8 mouse cellular contexts compared by ENCODE assay signal in the genomic region with DNA sequence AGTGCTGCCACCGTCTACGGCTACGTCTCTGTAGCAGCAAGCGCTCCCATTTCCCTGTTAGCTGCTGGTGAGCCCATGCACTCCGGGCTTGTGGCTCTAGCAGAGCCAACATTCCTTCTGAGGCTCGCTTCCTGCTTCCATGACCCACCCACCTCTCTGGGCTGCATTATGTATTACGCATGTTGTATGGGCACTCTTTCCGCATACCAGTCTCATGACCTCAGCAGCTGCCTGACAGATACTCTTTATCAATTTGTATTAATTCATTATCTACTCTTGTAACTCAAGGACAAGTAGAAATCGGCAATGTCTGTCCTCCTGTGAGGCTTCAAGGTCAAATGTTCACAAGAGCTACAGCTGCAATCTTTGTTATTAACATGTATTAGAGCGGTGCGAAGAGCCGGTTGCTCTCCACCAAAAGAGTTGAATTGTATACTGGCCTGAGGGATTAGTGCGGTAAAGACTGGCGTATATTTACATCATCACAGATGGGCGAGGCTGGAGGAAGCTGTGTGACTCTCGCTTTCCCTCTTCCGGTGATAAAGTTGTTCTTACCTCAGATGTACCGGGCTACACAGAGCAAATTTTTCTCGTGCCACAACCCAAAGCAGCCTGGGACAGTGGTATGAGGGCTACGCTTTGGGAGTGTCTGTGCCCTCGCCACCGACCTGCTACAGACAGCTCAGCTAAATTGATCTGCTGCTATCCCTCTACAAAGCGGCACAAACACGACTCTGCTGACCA.
DNase-seq lines count a peak whose midpoint lies in the region; ATAC-seq lines count a peak whose summit lies in the region.

No protein-coding gene starts in this region.

- peak; percentile 21 for DNase-seq in hindbrain, embryonic 11.5 days (ENCODE audit: low spot score)
- no peak for DNase-seq in hindbrain, embryonic 10.5 days (ENCODE audit: low spot score)
- peak; percentile 51 for DNase-seq in embryonic facial prominence, embryonic 10.5 days (ENCODE audit: low spot score)
- peak; percentile 93 for DNase-seq in lung, postnatal 36 days
- no peak for DNase-seq in left cerebral cortex, postnatal 25 days (ENCODE audit: low spot score in 2 of 2)

- H3K27me3 ChIP-seq in hindbrain, embryonic 11.5 days (ENCODE audit: control insufficient read depth, insufficient read depth, low read length), result no peaks in the 10 kb centered on the region
- no peaks in the 10 kb centered on the region for H3K27me3 ChIP-seq in hindbrain, embryonic 10.5 days (ENCODE audit: insufficient read depth, poor library complexity, severe bottlenecking)
- no peaks in the 10 kb centered on the region for H3K27me3 ChIP-seq in embryonic facial prominence, embryonic 10.5 days (replicated peaks; ENCODE audit: low read depth, poor library complexity, severe bottlenecking)
- H3K27me3 ChIP-seq in heart, embryonic 12.5 days (replicated peaks), result no peaks in the 10 kb centered on the region
- H3K27me3 ChIP-seq in kidney, embryonic 15.5 days, result no peaks in the 10 kb centered on the region
- H3K27me3 ChIP-seq in stomach, embryonic 15.5 days (replicated peaks), result no peaks in the 10 kb centered on the region

- no peak overlapping the region for H3K4me3 ChIP-seq in hindbrain, embryonic 11.5 days (ENCODE audit: low read depth, low read length)
- no peak overlapping the region for H3K4me3 ChIP-seq in hindbrain, embryonic 10.5 days
- H3K4me3 ChIP-seq in embryonic facial prominence, embryonic 10.5 days, result no peak overlapping the region
- H3K4me3 ChIP-seq in heart, embryonic 12.5 days, result peak overlapping the region; percentile 33
- no peak overlapping the region for H3K4me3 ChIP-seq in kidney, embryonic 15.5 days (replicated peaks)
- H3K4me3 ChIP-seq in stomach, embryonic 15.5 days (replicated peaks), result peak overlapping the region; percentile 22

- no peak overlapping the region for H3K4me2 ChIP-seq in hindbrain, embryonic 11.5 days (replicated peaks; ENCODE audit: low read depth, low read length)
- H3K4me2 ChIP-seq in heart, embryonic 12.5 days, result peak overlapping the region; percentile 62
- H3K4me2 ChIP-seq in kidney, embryonic 15.5 days, result peak overlapping the region; percentile 27
- H3K4me2 ChIP-seq in stomach, embryonic 15.5 days, result peak overlapping the region; percentile 52

- H3K4me1 ChIP-seq in hindbrain, embryonic 11.5 days (replicated peaks; ENCODE audit: control insufficient read depth, insufficient read depth, low read length), result no peaks in the 10 kb centered on the region; the same call in 1 of the 2 replicates
- H3K4me1 ChIP-seq in hindbrain, embryonic 10.5 days (replicated peaks), result peaks cover 43% of the 10 kb centered on the region
- peaks cover 52% of the 10 kb centered on the region for H3K4me1 ChIP-seq in embryonic facial prominence, embryonic 10.5 days
- peaks cover 53% of the 10 kb centered on the region for H3K4me1 ChIP-seq in heart, embryonic 12.5 days (replicated peaks)
- peaks cover 47% of the 10 kb centered on the region for H3K4me1 ChIP-seq in kidney, embryonic 15.5 days
- H3K4me1 ChIP-seq in stomach, embryonic 15.5 days, result peaks cover 40% of the 10 kb centered on the region

- no peaks in the 10 kb centered on the region for H3K36me3 ChIP-seq in hindbrain, embryonic 11.5 days (ENCODE audit: control insufficient read depth, insufficient read depth, low read length)
- no peaks in the 10 kb centered on the region for H3K36me3 ChIP-seq in hindbrain, embryonic 10.5 days
- H3K36me3 ChIP-seq in embryonic facial prominence, embryonic 10.5 days (replicated peaks), result no peaks in the 10 kb centered on the region
- no peaks in the 10 kb centered on the region for H3K36me3 ChIP-seq in heart, embryonic 12.5 days
- H3K36me3 ChIP-seq in kidney, embryonic 15.5 days, result no peaks in the 10 kb centered on the region
- H3K36me3 ChIP-seq in stomach, embryonic 15.5 days, result no peaks in the 10 kb centered on the region

- intact Hi-C loops in left cerebral cortex, postnatal 25 days (cut with DNase I), result no loop called here

- no peak overlapping the region for H3K9ac ChIP-seq in hindbrain, embryonic 11.5 days (ENCODE audit: low read depth, low read length)
- H3K9ac ChIP-seq in heart, embryonic 12.5 days, result peak overlapping the region; percentile 26; the same call in 1 of the 2 replicates
- H3K9ac ChIP-seq in kidney, embryonic 15.5 days, result 0 out of 2 replicates have a peak overlapping the region, but pooled peaks have one; percentile 10
- H3K9ac ChIP-seq in stomach, embryonic 15.5 days, result no peak overlapping the region

- H3K27ac ChIP-seq in hindbrain, embryonic 11.5 days (ENCODE audit: low read depth, low read length), result no peak overlapping the region
- no peak overlapping the region for H3K27ac ChIP-seq in hindbrain, embryonic 10.5 days
- peak overlapping the region; percentile 55; the same call in 1 of the 2 replicates for H3K27ac ChIP-seq in embryonic facial prominence, embryonic 10.5 days (replicated peaks)
- H3K27ac ChIP-seq in heart, embryonic 12.5 days (ENCODE audit: poor library complexity, severe bottlenecking), result peak overlapping the region; percentile 85
- peak overlapping the region; percentile 84 for H3K27ac ChIP-seq in kidney, embryonic 15.5 days
- peak overlapping the region; percentile 91 for H3K27ac ChIP-seq in stomach, embryonic 15.5 days

- WGBS in hindbrain, embryonic 11.5 days, result 74% methylated on average over 24 of the region's 24 CpGs
- 78% methylated on average over 24 of the region's 24 CpGs for WGBS in hindbrain, embryonic 10.5 days
- WGBS in embryonic facial prominence, embryonic 10.5 days, result 68% methylated on average over 24 of the region's 24 CpGs
- 28% methylated on average over 24 of the region's 24 CpGs for WGBS in heart, embryonic 12.5 days
- WGBS in kidney, embryonic 15.5 days, result 56% methylated on average over 24 of the region's 24 CpGs
- WGBS in stomach, embryonic 15.5 days, result 16% methylated on average over 24 of the region's 24 CpGs

- H3K9me3 ChIP-seq in hindbrain, embryonic 11.5 days (ENCODE audit: control insufficient read depth, low read length), result no peaks in the 10 kb centered on the region
- no peaks in the 10 kb centered on the region for H3K9me3 ChIP-seq in hindbrain, embryonic 10.5 days
- H3K9me3 ChIP-seq in embryonic facial prominence, embryonic 10.5 days, result no peaks in the 10 kb centered on the region
- H3K9me3 ChIP-seq in heart, embryonic 12.5 days (replicated peaks), result no peaks in the 10 kb centered on the region
- H3K9me3 ChIP-seq in kidney, embryonic 15.5 days (replicated peaks), result no peaks in the 10 kb centered on the region
- H3K9me3 ChIP-seq in stomach, embryonic 15.5 days, result no peaks in the 10 kb centered on the region

- ATAC-seq in hindbrain, embryonic 11.5 days (ENCODE audit: low FRiP score), result no peak; the same call in 1 of the 2 replicates
- peak; percentile 86 for ATAC-seq in heart, embryonic 12.5 days (ENCODE audit: insufficient number of reproducible peaks, low FRiP score)
- peak; percentile 85 for ATAC-seq in kidney, embryonic 15.5 days (replicated peaks; ENCODE audit: low FRiP score)
- peak; percentile 93 for ATAC-seq in stomach, embryonic 15.5 days (ENCODE audit: insufficient read depth, low FRiP score, low read depth)

Comparison
In these comparisons a context has a peak if more than half of its experiments do, and no peak if none do; other contexts are left out.
1. DNase-seq: peak in hindbrain, embryonic 11.5 days (single experiment), embryonic facial prominence, embryonic 10.5 days (single experiment) and lung, postnatal 36 days (single experiment); none in hindbrain, embryonic 10.5 days (single experiment) and left cerebral cortex, postnatal 25 days (0 of 2).
2. H3K27ac ChIP-seq: peak in embryonic facial prominence, embryonic 10.5 days (single experiment), heart, embryonic 12.5 days (single experiment), kidney, embryonic 15.5 days (single experiment) and stomach, embryonic 15.5 days (single experiment); none in hindbrain, embryonic 11.5 days (single experiment) and hindbrain, embryonic 10.5 days (single experiment).
3. H3K4me3 ChIP-seq: peak in heart, embryonic 12.5 days (single experiment) and stomach, embryonic 15.5 days (single experiment); none in hindbrain, embryonic 11.5 days (single experiment), hindbrain, embryonic 10.5 days (single experiment), embryonic facial prominence, embryonic 10.5 days (single experiment) and kidney, embryonic 15.5 days (single experiment).
4. H3K9ac ChIP-seq: peak in heart, embryonic 12.5 days (single experiment) and kidney, embryonic 15.5 days (single experiment); none in hindbrain, embryonic 11.5 days (single experiment) and stomach, embryonic 15.5 days (single experiment).